ENCODE assay signal across 22 mouse cellular contexts in genomic region chr8:103347158-103347871, GRCm38 (mm10).
DNase-seq lines count a peak whose midpoint lies in the region; TF ChIP-seq lines count a peak whose summit lies in the region.
"Had no signal": no experiment of that assay in that cellular context is flagged by ENCODE, and none has a peak within 500 bp of the region (broad histone marks: within the 10 kb centered on the region; RNA-seq: fewer than 3 reads in every experiment).

No protein-coding gene starts in this region.

- no peaks in the 10 kb centered on the region for H3K4me1 ChIP-seq in lung, adult 2 months (ENCODE audit: control insufficient read depth, insufficient read depth, low read length)
- H3K4me1 ChIP-seq: embryonic facial prominence, embryonic 15.5 days; forebrain, embryonic 12.5 days; heart, embryonic 13.5 days; hindbrain, embryonic 15.5 days; liver, embryonic 15.5 days had no signal

- intact Hi-C loops in left cerebral cortex, postnatal 14 days (cut with DNase I): loop anchor here (10.0 kb wide), 1 partner anchor 87 kb away; no protein-coding TSS in a partner anchor

- TF ChIP-seq POLR2A in lung, adult 2 months (IDR thresholded peaks at IDR 0.05; ENCODE audit: borderline replicate concordance, extremely low read depth, low read depth, low read length): no peak

- H3K4me3 ChIP-seq in lung, adult 2 months (replicated peaks; ENCODE audit: extremely low read depth, low read depth, low read length): no peak overlapping the region
- H3K4me3 ChIP-seq: embryonic facial prominence, embryonic 15.5 days; forebrain, embryonic 12.5 days; heart, embryonic 13.5 days; hindbrain, embryonic 15.5 days; layer of hippocampus, adult 2 months; left cerebral cortex, adult 2 months; liver, embryonic 15.5 days; neural tube, embryonic 12.5 days had no signal

- no peak for TF ChIP-seq CTCF in lung, adult 2 months (IDR thresholded peaks at IDR 0.05; ENCODE audit: insufficient read depth, low read length)

- DNase-seq in heart, adult 11 months: peak; percentile 50
- no peak for DNase-seq in heart, adult 8-10 months (ENCODE audit: low spot score)
- peak; percentile 14 for DNase-seq in 3T3-L1 (ENCODE audit: low read depth, low spot score)
- peak; percentile 33 for DNase-seq in forelimb bud, embryonic 11.5 days (ENCODE audit: low read depth, low spot score)
- peak; percentile 54 for DNase-seq in mesoderm, embryonic 11.5 days (ENCODE audit: low read depth, low spot score)
- no peak for DNase-seq in left cerebral cortex, postnatal 14 days (ENCODE audit: low spot score in 2 of 2)
- DNase-seq in left cerebral cortex, adult 9 months (ENCODE audit: low spot score in 2 of 2): no peak
- DNase-seq in lung, adult 2 months: no peak
- DNase-seq: adrenal gland, postnatal 25 days; cerebellum, adult 8-10 months; heart, postnatal 36 days; lung, postnatal 10 days; right cerebral cortex, postnatal 14 days; thymus, postnatal 4 days had no signal

- 61% methylated on average over 7 of the region's 7 CpGs for WGBS in lung, adult 2 months

Comparison
In these comparisons a context has a peak if more than half of its experiments do, and no peak if none do; other contexts are left out.
1. DNase-seq: peak in heart, adult 11 months (single experiment), 3T3-L1 (single experiment), forelimb bud, embryonic 11.5 days (single experiment) and mesoderm, embryonic 11.5 days (single experiment); none in heart, adult 8-10 months (single experiment), left cerebral cortex, postnatal 14 days (0 of 2), left cerebral cortex, adult 9 months (0 of 2) and lung, adult 2 months (single experiment).